Mouse (Mus musculus): ENCODE measurements at regions not wholly inside any gene's neighbourhood (a gene's known extent, or its start where the extent isn't known, plus 50 kb on each side); places are given as distances from the start of the nearest gene placed in this dataset.

GRCm38 (mm10) chr7:125217630-125218029, 226.8 kb upstream of the Kdm8 start:
- TF ChIP-seq CTCF (IDR thresholded peaks at IDR 0.05; ENCODE audit: extremely low read depth, insufficient read depth, low read length), result no peak
- TF ChIP-seq POLR2A (IDR thresholded peaks at IDR 0.05; ENCODE audit: extremely low read depth, insufficient read depth, low read length), result no peak

All from cortical plate, adult 2 months (tissue).